Mouse (Mus musculus): Measurements from ENCODE around the gene Pde9a. TPM values are rescaled to one million over a fixed set of nuclear protein-coding genes. Genes with fewer than 3 reads are reported as not detected.

The Pde9a gene
- polyA plus RNA-seq, 1 experiment from 2014 or later, result 34.9 TPM

GRCm38 (mm10) chr17:31505013-31505412 lies 119.0 kb downstream of the Pde9a start:
- peak overlapping the region; percentile 83 for H3K27ac ChIP-seq
- WGBS, result 37% methylated on average over 5 of the region's 5 CpGs
- H3K9ac ChIP-seq, result no peak overlapping the region
- peak overlapping the region; percentile 21; the same call in 1 of the 2 replicates for H3K4me2 ChIP-seq
- H3K4me3 ChIP-seq (replicated peaks), result no peak overlapping the region
- no peaks in the 10 kb centered on the region for H3K9me3 ChIP-seq (replicated peaks)
- peaks cover 28% of the 10 kb centered on the region for H3K4me1 ChIP-seq
- no peaks in the 10 kb centered on the region for H3K27me3 ChIP-seq
- H3K36me3 ChIP-seq, result peaks cover 92% of the 10 kb centered on the region
- peak; percentile 66 for ATAC-seq (replicated peaks; ENCODE audit: low FRiP score)

- Histone ChIP-seq H3K27ac (peak overlapping the region; percentile 82), H3K4me3 (replicated peaks) (no peak overlapping the region), H3K4me1 (peaks cover 33% of the 10 kb centered on the region), H3K9me3 (replicated peaks) (no peaks in the 10 kb centered on the region), H3K36me3 (peaks cover 86% of the 10 kb centered on the region), H3K9ac (no peak overlapping the region), H3K4me2 (no peak overlapping the region), H3K27me3 (no peaks in the 10 kb centered on the region)
- peak; percentile 34; the same call in 1 of the 2 replicates for ATAC-seq (replicated peaks; ENCODE audit: low FRiP score)
- WGBS, result 91% methylated on average over 7 of the region's 7 CpGs
Measured at GRCm38 (mm10) chr17:31506282-31506681, 120.3 kb downstream of the Pde9a start.

DNA sequence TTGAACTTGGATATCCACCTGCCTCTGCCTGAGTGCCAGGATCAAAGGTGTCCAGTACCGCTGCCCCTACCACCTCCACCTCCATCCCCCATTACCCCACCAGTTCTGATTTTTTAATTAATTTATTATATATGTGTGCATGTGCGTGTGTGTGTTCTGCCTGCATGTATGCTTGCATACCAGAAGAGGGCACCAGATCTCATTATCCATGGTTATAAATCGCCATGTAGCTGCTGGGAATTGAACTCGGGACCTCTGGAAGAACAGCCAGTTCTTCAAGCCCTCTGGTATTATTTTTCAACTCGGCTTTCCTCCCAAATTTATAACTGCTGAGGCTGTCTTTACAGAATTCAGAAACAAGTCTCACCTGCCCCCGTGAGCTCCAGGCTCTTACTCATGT lies 124.9 kb downstream of the Pde9a start:
- ATAC-seq (replicated peaks; ENCODE audit: low FRiP score), result no peak
- Histone ChIP-seq H3K36me3 (peaks cover 44% of the 10 kb centered on the region), H3K4me2 (peak overlapping the region; percentile 77), H3K4me1 (peaks cover 26% of the 10 kb centered on the region), H3K27me3 (no peaks in the 10 kb centered on the region), H3K9me3 (replicated peaks) (no peaks in the 10 kb centered on the region), H3K9ac (no peak overlapping the region), H3K27ac (no peak overlapping the region), H3K4me3 (replicated peaks) (peak overlapping the region; percentile 85)
- 92% methylated on average over 6 of the region's 6 CpGs for WGBS

DNA sequence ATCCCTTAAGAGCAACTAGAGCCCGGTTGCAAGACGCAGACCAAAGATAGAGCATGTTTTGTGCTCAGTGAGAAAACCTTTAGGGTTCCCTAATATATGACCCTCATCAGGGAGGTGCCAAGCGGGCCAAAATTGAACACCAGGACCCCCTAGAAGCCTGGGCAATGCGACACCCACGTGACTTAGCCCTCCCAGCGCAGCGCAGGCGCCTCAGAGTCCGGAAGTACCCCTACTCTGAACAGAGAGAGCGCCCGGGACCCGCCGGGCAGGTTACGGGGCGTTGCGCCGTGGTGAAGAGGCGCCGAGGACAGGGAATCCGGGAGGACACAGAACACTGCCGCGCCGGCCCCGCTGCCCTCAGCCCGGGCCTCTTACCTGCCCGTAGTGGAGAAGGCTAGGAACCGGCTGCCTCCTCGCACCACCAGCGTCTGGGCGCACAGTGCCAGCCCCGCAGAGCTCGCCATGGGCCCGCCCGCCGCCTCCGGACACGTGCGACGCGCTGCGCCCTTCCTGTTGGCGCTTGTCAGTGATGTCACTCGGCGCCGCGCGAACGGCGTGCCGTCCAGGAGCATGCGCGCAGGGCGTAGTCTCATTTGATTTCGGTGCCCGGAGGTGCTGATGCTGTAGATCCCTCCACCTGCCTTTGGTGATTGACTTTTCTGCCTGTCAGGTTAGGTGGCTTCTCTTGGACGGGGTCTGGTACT lies 125.9 kb downstream of the Pde9a start:
- Histone ChIP-seq H3K27me3 (no peaks in the 10 kb centered on the region), H3K36me3 (peaks cover 35% of the 10 kb centered on the region), H3K4me1 (peaks cover 18% of the 10 kb centered on the region), H3K9ac (peak overlapping the region; percentile 80), H3K4me3 (replicated peaks) (peak overlapping the region; percentile 85), H3K9me3 (replicated peaks) (no peaks in the 10 kb centered on the region), H3K27ac (peak overlapping the region; percentile 87), H3K4me2 (peak overlapping the region; percentile 77)
- under 1% methylated on average over 56 of the region's 56 CpGs for WGBS
- ATAC-seq (replicated peaks; ENCODE audit: low FRiP score), result peak; percentile 96

DNA sequence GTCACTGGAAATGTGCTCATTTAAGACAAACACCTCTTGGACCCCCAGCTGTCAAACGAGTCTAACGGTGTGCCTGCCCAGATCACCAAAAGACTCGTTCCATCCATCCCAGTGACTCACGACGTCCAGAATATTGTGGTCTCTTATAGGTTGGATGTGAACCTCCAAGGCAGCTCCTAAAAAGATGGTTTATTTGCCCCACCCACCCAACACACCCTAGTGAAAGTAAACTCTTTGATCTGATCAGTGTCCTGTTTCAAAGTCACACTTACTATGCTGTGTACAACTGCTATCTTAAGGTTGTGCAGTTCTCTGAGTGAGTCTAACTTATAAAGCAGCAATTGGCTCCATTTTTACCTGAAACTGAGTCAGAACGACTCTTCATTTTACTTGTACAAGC lies 126.6 kb downstream of the Pde9a start:
- H3K4me1 ChIP-seq, result peaks cover 15% of the 10 kb centered on the region
- peak overlapping the region; percentile 85 for H3K4me3 ChIP-seq (replicated peaks)
- H3K4me2 ChIP-seq, result peak overlapping the region; percentile 77
- peaks cover 29% of the 10 kb centered on the region for H3K36me3 ChIP-seq
- H3K27ac ChIP-seq, result peak overlapping the region; percentile 87
- WGBS, result 19% methylated on average over 6 of the region's 6 CpGs
- ATAC-seq (replicated peaks; ENCODE audit: low FRiP score), result 0 out of 2 replicates have a peak, but pooled peaks have one; percentile 7
- no peaks in the 10 kb centered on the region for H3K27me3 ChIP-seq
- peak overlapping the region; percentile 80 for H3K9ac ChIP-seq
- H3K9me3 ChIP-seq (replicated peaks), result no peaks in the 10 kb centered on the region

DNA sequence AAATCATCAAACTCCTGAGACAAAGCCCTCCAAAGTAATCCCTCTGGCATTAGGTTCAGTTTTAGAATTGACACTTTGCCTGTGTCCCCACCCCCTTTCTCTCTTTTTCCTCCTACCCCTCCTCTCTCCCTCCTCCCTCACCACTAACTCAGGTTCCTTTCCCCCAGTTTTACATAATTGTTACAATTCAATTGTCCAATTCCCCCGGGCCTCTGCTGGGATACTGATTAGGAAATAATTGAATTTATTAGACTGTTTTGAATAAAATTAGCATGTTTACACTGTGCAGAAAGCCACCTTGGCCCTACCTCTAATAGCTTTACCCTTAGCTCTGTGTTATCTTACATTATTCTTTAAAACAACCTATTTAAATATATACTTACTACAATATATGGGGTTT lies 128.7 kb downstream of the Pde9a start:
- no peak overlapping the region for H3K27ac ChIP-seq
- H3K4me2 ChIP-seq, result no peak overlapping the region
- H3K9me3 ChIP-seq (replicated peaks), result no peaks in the 10 kb centered on the region
- H3K9ac ChIP-seq, result no peak overlapping the region
- H3K27me3 ChIP-seq, result no peaks in the 10 kb centered on the region
- peaks cover 15% of the 10 kb centered on the region for H3K4me1 ChIP-seq
- WGBS, result 78% methylated on average over 1 of the region's 1 CpGs
- ATAC-seq (replicated peaks; ENCODE audit: low FRiP score), result no peak
- H3K4me3 ChIP-seq (replicated peaks), result no peak overlapping the region
- peaks cover 9% of the 10 kb centered on the region for H3K36me3 ChIP-seq

DNA sequence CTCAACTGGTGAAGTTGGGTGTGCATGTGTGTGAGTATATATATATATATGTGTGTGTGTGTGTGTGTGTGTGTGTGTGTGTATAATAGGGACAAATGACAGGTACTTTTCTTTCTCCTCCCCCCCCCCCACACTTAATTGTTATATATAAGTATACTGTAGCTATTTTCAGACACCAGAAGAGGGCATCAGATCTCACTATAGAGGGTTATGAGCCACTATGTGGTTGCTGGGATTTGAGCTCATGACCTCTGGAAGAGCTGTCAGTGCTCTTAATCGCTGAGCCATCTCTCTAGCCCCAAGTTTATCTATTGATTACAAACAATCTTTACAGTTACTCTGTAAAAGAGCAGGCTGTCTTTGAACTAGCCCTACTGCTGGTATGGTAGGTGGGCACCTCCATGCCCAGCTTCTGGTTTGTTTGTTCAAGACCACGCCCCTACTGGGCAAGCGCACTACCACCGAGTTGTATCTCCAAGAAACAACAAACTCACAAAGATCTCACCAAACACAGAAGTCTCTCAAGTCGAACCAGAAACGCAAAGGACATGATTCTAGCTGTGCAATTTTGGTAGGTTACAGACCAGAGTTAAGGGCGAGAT lies 133.4 kb downstream of the Pde9a start:
- ATAC-seq (replicated peaks; ENCODE audit: low FRiP score), result peak; percentile 63
- Histone ChIP-seq H3K9me3 (replicated peaks) (no peaks in the 10 kb centered on the region), H3K9ac (no peak overlapping the region), H3K27ac (peak overlapping the region; percentile 59; the same call in 1 of the 2 replicates), H3K36me3 (peaks cover 19% of the 10 kb centered on the region), H3K27me3 (no peaks in the 10 kb centered on the region), H3K4me2 (peak overlapping the region; percentile 65), H3K4me3 (replicated peaks) (peak overlapping the region; percentile 80), H3K4me1 (peaks cover 14% of the 10 kb centered on the region)
- WGBS, result 6% methylated on average over 7 of the region's 7 CpGs

GRCm38 (mm10) chr17:31519946-31520838 lies 134.2 kb downstream of the Pde9a start, which contains the start of the genes Wdr4 and Ndufv3:
TSS of gene Wdr4 (minus strand) at chr17:31519980.
TSS of gene Ndufv3 (plus strand) at chr17:31520115.
- Histone ChIP-seq H3K27me3 (no peaks in the 10 kb centered on the region), H3K4me2 (peak within 1 kb of the TSS; percentile 65), H3K4me3 (replicated peaks) (peak within 1 kb of the TSS; percentile 80), H3K36me3 (peaks cover 23% of the 10 kb centered on the region), H3K4me1 (peaks cover 19% of the 10 kb centered on the region), H3K9ac (peak within 1 kb of the TSS; percentile 71), H3K9me3 (replicated peaks) (no peaks in the 10 kb centered on the region), H3K27ac (peak within 1 kb of the TSS; percentile 82)
- under 1% methylated on average over 45 of the region's 45 CpGs for WGBS
- peak; percentile 98 for ATAC-seq (replicated peaks; ENCODE audit: low FRiP score)

DNA sequence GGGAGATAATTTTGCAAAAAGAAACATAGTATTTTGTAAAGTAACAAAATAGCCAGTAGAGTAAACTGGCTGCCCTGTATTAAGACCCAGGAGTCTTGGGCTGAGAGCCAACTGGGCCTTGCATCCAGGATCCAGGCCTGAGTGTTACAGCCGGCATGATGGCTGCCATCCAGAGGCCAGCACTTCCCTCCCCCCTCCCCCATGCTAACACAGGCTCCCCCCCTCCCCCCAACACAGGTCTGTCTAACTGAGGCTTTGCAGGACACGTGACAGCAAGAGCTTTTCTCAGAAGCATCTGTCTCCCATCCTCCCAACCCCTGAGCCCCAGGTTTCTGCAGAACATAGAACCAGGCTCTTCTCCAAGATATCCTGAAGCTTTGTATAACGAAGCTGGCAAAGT lies 134.9 kb downstream of the Pde9a start:
- peak overlapping the region; percentile 82 for H3K27ac ChIP-seq
- peaks cover 19% of the 10 kb centered on the region for H3K4me1 ChIP-seq
- peaks cover 23% of the 10 kb centered on the region for H3K36me3 ChIP-seq
- ATAC-seq (replicated peaks; ENCODE audit: low FRiP score), result no peak
- H3K4me2 ChIP-seq, result peak overlapping the region; percentile 65
- no peaks in the 10 kb centered on the region for H3K9me3 ChIP-seq (replicated peaks)
- whole genome bisulfite sequencing, result 33% methylated on average over 3 of the region's 3 CpGs
- H3K27me3 ChIP-seq, result no peaks in the 10 kb centered on the region
- H3K9ac ChIP-seq, result peak overlapping the region; percentile 71
- H3K4me3 ChIP-seq (replicated peaks), result peak overlapping the region; percentile 80

GRCm38 (mm10) chr17:31521948-31522347 lies 135.9 kb downstream of the Pde9a start:
- no peak for ATAC-seq (replicated peaks; ENCODE audit: low FRiP score)
- Histone ChIP-seq H3K27me3 (no peaks in the 10 kb centered on the region), H3K4me3 (replicated peaks) (no peak overlapping the region), H3K4me1 (peaks cover 19% of the 10 kb centered on the region), H3K36me3 (peaks cover 27% of the 10 kb centered on the region), H3K9ac (no peak overlapping the region), H3K27ac (no peak overlapping the region), H3K9me3 (replicated peaks) (no peaks in the 10 kb centered on the region), H3K4me2 (0 out of 2 replicates have a peak overlapping the region, but pooled peaks have one; percentile 65)
- WGBS, result 86% methylated on average over 6 of the region's 6 CpGs

DNA sequence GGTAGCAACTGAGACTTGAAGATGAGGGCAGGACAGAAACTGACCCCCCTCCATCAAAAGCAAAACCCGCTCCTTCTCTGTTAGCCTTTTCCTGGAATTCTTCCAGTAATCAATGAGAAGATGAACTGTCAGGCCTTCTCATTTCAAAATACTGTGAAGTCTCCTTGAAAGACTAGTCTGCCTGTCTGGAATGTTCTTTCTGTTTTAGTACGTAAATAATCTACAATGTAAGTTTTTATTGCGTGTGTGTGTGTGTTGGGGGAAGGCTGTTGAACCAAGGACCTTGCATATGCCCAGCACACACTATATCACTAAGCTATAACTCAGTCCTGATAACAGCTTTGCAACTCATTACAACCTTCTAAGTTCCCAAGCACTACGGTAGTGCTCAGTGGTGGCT lies 139.1 kb downstream of the Pde9a start:
- WGBS, result 73% methylated on average over 4 of the region's 4 CpGs
- Histone ChIP-seq H3K27ac (no peak overlapping the region), H3K36me3 (peaks cover 52% of the 10 kb centered on the region), H3K9ac (no peak overlapping the region), H3K4me1 (peaks cover 22% of the 10 kb centered on the region), H3K27me3 (no peaks in the 10 kb centered on the region), H3K4me3 (replicated peaks) (no peak overlapping the region), H3K9me3 (replicated peaks) (no peaks in the 10 kb centered on the region), H3K4me2 (no peak overlapping the region)
- no peak for ATAC-seq (replicated peaks; ENCODE audit: low FRiP score)

Measured in kidney, embryonic 15.5 days (tissue).